Mouse (Mus musculus) cerebellum, adult 2 months (tissue): ENCODE results near the gene Tmem8b. TPM values are rescaled to one million over a fixed set of nuclear protein-coding genes. Genes with fewer than 3 reads are reported as not detected.

Experiments used
- DNase-seq, 2 experiments: peaks; one replicate each; pipeline ENCODE4 v3.0.0; 2021
- H3K27ac ChIP-seq: fragments of 200-500 bp; 2 replicates; pipeline ENCODE4 v1.5.1; 2012; ENCODE audit warnings: low read length, control low read depth, inconsistent platforms; ENCODE audit not compliant: insufficient read depth
- H3K27me3 ChIP-seq: fragments of 200-500 bp; 2 replicates; pipeline ENCODE4 v1.6.1; 2012; ENCODE audit warnings: inconsistent platforms, mild to moderate bottlenecking, low read length, moderate library complexity; ENCODE audit not compliant: control insufficient read depth, insufficient read depth
- H3K4me1 ChIP-seq: fragments of 200-500 bp; 2 replicates; pipeline ENCODE4 v1.6.1; 2011; ENCODE audit warnings: low read length; ENCODE audit not compliant: control insufficient read depth, insufficient read depth
- H3K4me3 ChIP-seq: fragments of 200-500 bp; replicated peaks from 2 replicates; pipeline ENCODE3; 2011; ENCODE audit warnings: mild to moderate bottlenecking, low read depth, low read length, control low read depth; ENCODE audit not compliant: insufficient read depth
- CTCF ChIP-seq: fragments of 200-500 bp; IDR thresholded peaks from 2 replicates; pipeline ENCODE4 v1.5.1; 2011; ENCODE audit warnings: low read depth, mild to moderate bottlenecking, control low read depth, low read length, moderate library complexity, borderline replicate concordance; ENCODE audit not compliant: insufficient read depth
- POLR2A ChIP-seq: fragments of 200-500 bp; IDR thresholded peaks from 2 replicates; pipeline ENCODE4 v1.6.1; 2011; ENCODE audit warnings: low read length, control low read depth, borderline replicate concordance; ENCODE audit not compliant: insufficient read depth
- WGBS: fragments of 180-500 bp; shearing (Covaris S2); methylation state at CpG from one replicate; pipeline ENCODE4 v1.1.7; 2018; 5-methylcytosine and 5-hydroxymethylcytosine counted together
- polyA plus RNA-seq: library from polyadenylated mRNA; depleted of rRNA; stranded (reverse); fragments of >200 nt; gene quantifications from 2 replicates; pipeline ENCODE4 v1.2.3, GENCODE M21; 2012

The Tmem8b gene
- polyA plus RNA-seq, 1 experiment: 21.2 TPM

- peak; percentile 78 for TF ChIP-seq CTCF
- no peak for TF ChIP-seq POLR2A
- Histone ChIP-seq H3K27ac (no peak overlapping the region), H3K4me3 (no peak overlapping the region), H3K27me3 (no peaks in the 10 kb centered on the region), H3K4me1 (peaks cover 15% of the 10 kb centered on the region)
- WGBS: 1% methylated on average over 2 of the region's 2 CpGs
- DNase-seq: peak; percentile 85 to 91
Observed at GRCm38 (mm10) chr4:43672070-43672469, 3.3 kb downstream of the Tmem8b start.

GRCm38 (mm10) chr4:43673703-43674102, 4.9 kb downstream of the Tmem8b start:
- Histone ChIP-seq H3K27me3 (no peaks in the 10 kb centered on the region), H3K4me1 (peaks cover 19% of the 10 kb centered on the region), H3K27ac (no peak overlapping the region), H3K4me3 (no peak overlapping the region)
- DNase-seq: no peak
- TF ChIP-seq POLR2A: no peak
- TF ChIP-seq CTCF: no peak
- 45% methylated on average over 8 of the region's 8 CpGs for WGBS

GRCm38 (mm10) chr4:43674974-43675373, 6.2 kb downstream of the Tmem8b start:
- Histone ChIP-seq H3K4me1 (peaks cover 32% of the 10 kb centered on the region), H3K27ac (no peak overlapping the region), H3K27me3 (no peaks in the 10 kb centered on the region), H3K4me3 (no peak overlapping the region)
- DNase-seq: no peak
- WGBS: 85% methylated on average over 5 of the region's 5 CpGs
- TF ChIP-seq CTCF (no peak), POLR2A (no peak)

GRCm38 (mm10) chr4:43675608-43676007, 6.8 kb downstream of the Tmem8b start:
- DNase-seq: no peak
- Histone ChIP-seq H3K4me3 (no peak overlapping the region), H3K27ac (no peak overlapping the region), H3K4me1 (peaks cover 31% of the 10 kb centered on the region), H3K27me3 (no peaks in the 10 kb centered on the region)
- 79% methylated on average over 4 of the region's 4 CpGs for WGBS
- no peak for TF ChIP-seq POLR2A
- TF ChIP-seq CTCF: no peak

GRCm38 (mm10) chr4:43678541-43678940, 9.8 kb downstream of the Tmem8b start:
- H3K27ac ChIP-seq: no peak overlapping the region
- WGBS: 44% methylated on average over 6 of the region's 6 CpGs
- TF ChIP-seq POLR2A (no peak), CTCF (no peak)
- no peak overlapping the region for H3K4me3 ChIP-seq
- H3K27me3 ChIP-seq: no peaks in the 10 kb centered on the region
- DNase-seq: peak in 1 of 2 experiments; percentile 53
- peaks cover 22% of the 10 kb centered on the region for H3K4me1 ChIP-seq

GRCm38 (mm10) chr4:43679416-43680043, 10.8 kb downstream of the Tmem8b start:
- WGBS: 48% methylated on average over 7 of the region's 7 CpGs
- Histone ChIP-seq H3K4me3 (no peak overlapping the region), H3K4me1 (peaks cover 18% of the 10 kb centered on the region), H3K27ac (no peak overlapping the region), H3K27me3 (no peaks in the 10 kb centered on the region)
- no peak for TF ChIP-seq CTCF
- TF ChIP-seq POLR2A: no peak
- DNase-seq: peak in 1 of 2 experiments; percentile 55

- Histone ChIP-seq H3K4me3 (no peak overlapping the region), H3K27me3 (no peaks in the 10 kb centered on the region), H3K27ac (no peak overlapping the region), H3K4me1 (peaks cover 25% of the 10 kb centered on the region)
- no peak for DNase-seq
- WGBS: 27% methylated on average over 17 of the region's 17 CpGs
- TF ChIP-seq POLR2A: no peak
- no peak for TF ChIP-seq CTCF
Observed at GRCm38 (mm10) chr4:43690021-43690420, 21.2 kb downstream of the Tmem8b start.

GRCm38 (mm10) chr4:43691026-43691425, 22.3 kb downstream of the Tmem8b start:
- Histone ChIP-seq H3K27me3 (no peaks in the 10 kb centered on the region), H3K4me1 (peaks cover 25% of the 10 kb centered on the region), H3K27ac (no peak overlapping the region), H3K4me3 (no peak overlapping the region)
- TF ChIP-seq POLR2A: no peak
- no peak for TF ChIP-seq CTCF
- 50% methylated on average over 5 of the region's 5 CpGs for WGBS
- no peak for DNase-seq
